Mouse (Mus musculus): ENCODE results near the gene Ppp1r13l.
A peak's percentile ranks its signal among the peaks of the same experiment; 100 is the strongest.

DNA sequence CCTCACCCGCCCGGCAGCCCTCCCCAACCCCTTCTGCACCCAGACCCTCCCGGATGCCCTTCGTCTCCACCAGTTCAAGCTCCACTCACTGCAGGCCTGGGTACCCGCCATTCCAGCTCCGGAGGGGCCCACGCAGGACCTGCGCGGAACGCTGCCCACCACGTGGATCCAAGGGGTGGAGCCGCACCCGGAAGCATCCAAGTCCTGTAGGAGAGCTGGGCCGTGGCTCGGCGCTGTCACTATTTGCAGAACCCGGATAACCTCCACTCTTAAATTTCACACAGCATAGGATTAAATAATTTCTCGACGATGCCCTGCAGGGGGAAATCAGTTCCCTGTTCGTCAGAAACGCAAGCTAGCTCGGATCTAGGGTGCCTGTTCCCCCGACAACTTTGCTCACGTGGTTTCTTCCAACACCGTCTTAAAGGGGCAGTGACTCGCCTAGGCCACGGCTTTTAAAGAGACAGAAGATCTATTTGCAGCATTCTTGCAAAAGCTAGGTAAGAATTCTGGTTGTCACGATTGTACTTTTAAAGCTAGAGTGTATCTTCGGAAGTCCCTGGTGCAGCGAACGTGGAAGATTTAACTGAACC lies at the start of gene Ppp1r13l, which contains the start of gene Cd3eap:
- TF ChIP-seq CTCF (IDR thresholded peaks at IDR 0.05; ENCODE audit: low read depth) (no peak), EP300 (IDR thresholded peaks at IDR 0.05; ENCODE audit: low read depth) (peak; percentile 82)
